Mouse (Mus musculus): Measurements from ENCODE around the gene Hoxc8. TPM values are rescaled to one million over a fixed set of nuclear protein-coding genes. Genes with fewer than 3 reads are reported as not detected.

Hoxc8 gene
- polyA plus RNA-seq, 1 experiment, result not detected

- Histone ChIP-seq H3K27me3 (ENCODE audit: control insufficient read depth) (peaks cover 100% of the 10 kb centered on the region), H3K9me3 (ENCODE audit: control insufficient read depth, low read length) (peaks cover 3% of the 10 kb centered on the region; the same call in 1 of the 2 replicates), H3K4me3 (replicated peaks) (no peak overlapping the region), H3K4me1 (ENCODE audit: control insufficient read depth) (no peaks in the 10 kb centered on the region), H3K36me3 (ENCODE audit: control insufficient read depth) (no peaks in the 10 kb centered on the region)
- no peak for TF ChIP-seq GATA1 (IDR thresholded peaks at IDR 0.05; ENCODE audit: low read length)
- TF ChIP-seq TAL1 (IDR thresholded peaks at IDR 0.05; ENCODE audit: low read length), result no peak
Observed at GRCm38 (mm10) chr15:102969296-102969695, 21.1 kb upstream of the Hoxc8 start.

DNA sequence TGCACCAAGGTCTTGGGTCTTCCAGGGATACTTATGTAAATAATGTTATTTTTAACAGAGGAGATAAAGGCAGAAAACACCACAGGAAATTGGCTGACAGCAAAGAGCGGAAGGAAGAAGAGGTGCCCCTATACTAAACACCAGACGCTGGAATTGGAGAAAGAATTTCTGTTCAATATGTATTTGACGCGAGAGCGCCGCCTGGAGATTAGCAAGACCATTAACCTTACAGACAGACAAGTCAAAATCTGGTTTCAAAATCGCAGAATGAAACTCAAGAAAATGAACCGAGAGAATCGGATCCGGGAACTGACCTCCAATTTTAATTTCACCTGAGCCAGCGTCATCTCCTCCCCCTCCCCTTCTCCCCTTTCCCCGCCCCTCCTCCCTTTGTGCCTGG, 19.7 kb upstream of the Hoxc8 start:
- H3K9me3 ChIP-seq (ENCODE audit: control insufficient read depth, low read length), result peaks cover 6% of the 10 kb centered on the region; the same call in 1 of the 2 replicates
- TF ChIP-seq TAL1 (IDR thresholded peaks at IDR 0.05; ENCODE audit: low read length) (no peak), GATA1 (IDR thresholded peaks at IDR 0.05; ENCODE audit: low read length) (no peak)
- no peak overlapping the region for H3K4me3 ChIP-seq (replicated peaks)
- no peaks in the 10 kb centered on the region for H3K36me3 ChIP-seq (ENCODE audit: control insufficient read depth)
- H3K27me3 ChIP-seq (ENCODE audit: control insufficient read depth), result peaks cover 100% of the 10 kb centered on the region
- H3K4me1 ChIP-seq (ENCODE audit: control insufficient read depth), result no peaks in the 10 kb centered on the region

GRCm38 (mm10) chr15:102972254-102972653, 18.2 kb upstream of the Hoxc8 start:
- TF ChIP-seq GATA1 (IDR thresholded peaks at IDR 0.05; ENCODE audit: low read length) (no peak), TAL1 (IDR thresholded peaks at IDR 0.05; ENCODE audit: low read length) (no peak)
- no peaks in the 10 kb centered on the region for H3K36me3 ChIP-seq (ENCODE audit: control insufficient read depth)
- peaks cover 100% of the 10 kb centered on the region for H3K27me3 ChIP-seq (ENCODE audit: control insufficient read depth)
- no peak overlapping the region for H3K4me3 ChIP-seq (replicated peaks)
- peaks cover 4% of the 10 kb centered on the region; the same call in 1 of the 2 replicates for H3K9me3 ChIP-seq (ENCODE audit: control insufficient read depth, low read length)
- H3K4me1 ChIP-seq (ENCODE audit: control insufficient read depth), result no peaks in the 10 kb centered on the region

- Histone ChIP-seq H3K27me3 (ENCODE audit: control insufficient read depth) (peaks cover 100% of the 10 kb centered on the region), H3K4me3 (replicated peaks) (no peak overlapping the region), H3K4me1 (ENCODE audit: control insufficient read depth) (no peaks in the 10 kb centered on the region), H3K36me3 (ENCODE audit: control insufficient read depth) (no peaks in the 10 kb centered on the region), H3K9me3 (ENCODE audit: control insufficient read depth, low read length) (peaks cover 4% of the 10 kb centered on the region; the same call in 1 of the 2 replicates)
- TF ChIP-seq TAL1 (IDR thresholded peaks at IDR 0.05; ENCODE audit: low read length) (no peak), GATA1 (IDR thresholded peaks at IDR 0.05; ENCODE audit: low read length) (no peak)
Observed at GRCm38 (mm10) chr15:102972753-102973152, 17.7 kb upstream of the Hoxc8 start.

DNA sequence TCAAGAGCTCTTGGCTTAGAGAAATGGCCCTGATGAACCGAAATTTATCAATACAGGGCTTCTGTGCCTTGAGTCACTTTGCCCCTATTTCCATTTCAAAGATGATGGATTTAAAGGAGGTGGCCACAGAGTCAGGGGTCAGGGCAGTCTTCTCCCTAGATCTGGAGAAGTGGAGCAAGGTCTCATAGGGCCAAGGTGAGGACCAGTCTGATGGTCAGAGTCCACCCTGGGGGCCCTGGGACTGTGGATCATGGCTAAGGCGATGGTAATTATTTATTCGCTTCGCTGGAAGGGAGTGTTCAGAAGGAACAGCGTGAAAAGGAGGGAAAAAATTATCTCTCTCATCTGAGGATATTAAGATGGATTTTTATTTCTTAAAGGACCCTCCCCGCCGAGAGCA, 15.4 kb upstream of the Hoxc8 start:
- no peaks in the 10 kb centered on the region for H3K4me1 ChIP-seq (ENCODE audit: control insufficient read depth)
- peaks cover 100% of the 10 kb centered on the region for H3K27me3 ChIP-seq (ENCODE audit: control insufficient read depth)
- no peak for TF ChIP-seq TAL1 (IDR thresholded peaks at IDR 0.05; ENCODE audit: low read length)

DNA sequence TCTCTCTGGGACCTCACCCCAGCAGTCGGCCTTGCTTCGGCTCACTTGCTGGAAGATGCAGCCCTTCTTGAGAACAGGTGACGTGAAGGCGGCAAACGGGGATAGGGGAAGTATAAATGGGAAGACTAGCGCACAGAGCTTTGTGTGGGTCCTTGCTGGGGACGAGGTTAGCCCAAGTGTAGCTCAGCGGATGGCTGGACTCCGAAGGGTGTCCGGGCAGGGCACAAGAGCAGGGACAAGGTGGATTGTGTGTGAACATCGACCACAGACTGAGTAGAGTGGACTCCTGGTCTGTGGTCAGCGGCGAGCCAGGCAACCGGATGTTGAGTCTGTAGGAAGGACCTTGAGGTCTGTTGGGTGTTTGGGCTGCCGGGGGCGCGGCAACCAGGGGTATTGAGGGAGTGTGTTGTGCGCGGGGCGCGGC, 14.7 kb upstream of the Hoxc8 start:
- Histone ChIP-seq H3K9me3 (ENCODE audit: control insufficient read depth, low read length) (peaks cover 4% of the 10 kb centered on the region; the same call in 1 of the 2 replicates), H3K4me3 (replicated peaks) (no peak overlapping the region), H3K27me3 (ENCODE audit: control insufficient read depth) (peaks cover 100% of the 10 kb centered on the region), H3K4me1 (ENCODE audit: control insufficient read depth) (no peaks in the 10 kb centered on the region), H3K36me3 (ENCODE audit: control insufficient read depth) (no peaks in the 10 kb centered on the region)
- TF ChIP-seq TAL1 (IDR thresholded peaks at IDR 0.05; ENCODE audit: low read length), result no peak
- TF ChIP-seq GATA1 (IDR thresholded peaks at IDR 0.05; ENCODE audit: low read length), result no peak

More for the DNA sequence above, 15.4 kb upstream of the Hoxc8 start:
- no peak overlapping the region for H3K4me3 ChIP-seq (replicated peaks)
- no peaks in the 10 kb centered on the region for H3K36me3 ChIP-seq (ENCODE audit: control insufficient read depth)
- H3K9me3 ChIP-seq (ENCODE audit: control insufficient read depth, low read length), result peaks cover 4% of the 10 kb centered on the region; the same call in 1 of the 2 replicates

- TF ChIP-seq GATA1 (IDR thresholded peaks at IDR 0.05; ENCODE audit: low read length) (no peak), TAL1 (IDR thresholded peaks at IDR 0.05; ENCODE audit: low read length) (no peak)
- peaks cover 100% of the 10 kb centered on the region for H3K27me3 ChIP-seq (ENCODE audit: control insufficient read depth)
Observed at GRCm38 (mm10) chr15:102976171-102976570, 14.2 kb upstream of the Hoxc8 start, which contains the start of gene Hoxc9. Gene Hoxc9 (plus strand): TSS chr15:102976439.

GRCm38 (mm10) chr15:102976631-102977422, 13.6 kb upstream of the Hoxc8 start:
- Histone ChIP-seq H3K9me3 (ENCODE audit: control insufficient read depth, low read length) (peaks cover 9% of the 10 kb centered on the region; the same call in 1 of the 2 replicates), H3K36me3 (ENCODE audit: control insufficient read depth) (no peaks in the 10 kb centered on the region), H3K4me3 (replicated peaks) (no peak overlapping the region), H3K4me1 (ENCODE audit: control insufficient read depth) (no peaks in the 10 kb centered on the region), H3K27me3 (ENCODE audit: control insufficient read depth) (peaks cover 100% of the 10 kb centered on the region)
- TF ChIP-seq TAL1 (IDR thresholded peaks at IDR 0.05; ENCODE audit: low read length) (no peak), GATA1 (IDR thresholded peaks at IDR 0.05; ENCODE audit: low read length) (no peak)

More at GRCm38 (mm10) chr15:102976171-102976570, 14.2 kb upstream of the Hoxc8 start, which contains the start of gene Hoxc9:
- H3K4me3 ChIP-seq (replicated peaks), result no peak within 1 kb of the TSS
- no peaks in the 10 kb centered on the region for H3K4me1 ChIP-seq (ENCODE audit: control insufficient read depth)
- peaks cover 4% of the 10 kb centered on the region; the same call in 1 of the 2 replicates for H3K9me3 ChIP-seq (ENCODE audit: control insufficient read depth, low read length)
- no peaks in the 10 kb centered on the region for H3K36me3 ChIP-seq (ENCODE audit: control insufficient read depth)

DNA sequence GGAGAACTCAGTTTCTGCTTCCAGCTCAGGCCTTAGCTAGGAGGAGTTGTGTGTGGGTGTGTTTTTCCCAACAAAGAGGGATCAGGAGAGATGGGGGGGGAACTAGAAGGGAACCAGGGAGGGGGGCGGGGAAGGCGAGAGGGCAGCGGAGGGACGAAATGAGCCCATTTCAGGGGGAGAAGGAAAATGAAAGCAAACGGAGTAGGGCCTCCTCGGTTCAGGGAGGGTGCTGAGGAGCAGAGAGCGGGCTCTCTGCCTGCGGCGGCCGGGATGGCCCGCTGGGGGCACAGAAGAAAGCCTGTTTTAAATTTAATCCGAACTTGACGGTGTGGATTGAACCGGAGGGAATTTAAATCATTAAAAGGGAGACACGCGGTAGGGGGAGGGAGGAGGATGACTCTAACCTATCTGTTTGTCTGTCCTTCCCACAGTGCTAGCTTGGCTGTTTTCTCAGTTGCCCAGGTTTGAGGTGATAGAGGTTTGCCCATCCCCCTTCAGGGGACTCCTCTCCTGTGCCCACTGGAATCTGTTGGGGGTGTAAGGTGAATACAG, 12.9 kb upstream of the Hoxc8 start:
- Histone ChIP-seq H3K36me3 (ENCODE audit: control insufficient read depth) (no peaks in the 10 kb centered on the region), H3K4me3 (replicated peaks) (no peak overlapping the region), H3K9me3 (ENCODE audit: control insufficient read depth, low read length) (peaks cover 11% of the 10 kb centered on the region; the same call in 1 of the 2 replicates), H3K27me3 (ENCODE audit: control insufficient read depth) (peaks cover 100% of the 10 kb centered on the region), H3K4me1 (ENCODE audit: control insufficient read depth) (no peaks in the 10 kb centered on the region)
- no peak for TF ChIP-seq GATA1 (IDR thresholded peaks at IDR 0.05; ENCODE audit: low read length)

Data from erythroblast, embryonic 14.5 days (primary cell).